Mouse (Mus musculus) lung, postnatal 25 days (tissue): ENCODE data around the gene 2810408A11Rik.

ENCODE experiments used
- DNase-seq: peaks from one replicate; pipeline ENCODE4 v3.0.0; 2022; ENCODE audit warnings: low spot score

2810408A11Rik gene

GRCm38 (mm10) chr11:69849128-69849527 lies 51.7 kb downstream of the 2810408A11Rik start:
- DNase-seq: peak; percentile 20

DNA sequence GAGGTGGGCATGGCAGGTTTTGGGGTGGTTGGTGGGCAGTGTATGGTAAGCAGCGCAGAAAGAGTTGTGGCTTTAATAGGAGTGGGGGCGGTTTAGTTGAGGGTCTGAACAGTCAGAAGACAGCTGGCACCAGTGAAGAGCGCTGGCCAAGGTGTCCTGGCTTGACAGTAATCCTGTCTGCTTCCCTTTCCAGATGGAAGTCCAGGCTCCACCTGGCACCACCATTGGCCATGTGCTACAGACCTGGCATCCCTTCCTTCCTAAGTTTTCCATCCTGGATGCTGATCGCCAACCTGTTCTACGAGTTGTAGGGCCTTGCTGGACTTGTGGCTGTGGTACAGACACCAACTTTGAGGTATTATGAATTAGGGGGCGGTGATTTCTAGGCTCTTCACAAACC lies 52.8 kb downstream of the 2810408A11Rik start:
- no peak for DNase-seq
